Mouse (Mus musculus) layer of hippocampus, postnatal 10 days (tissue): ENCODE measurements around the gene Copg2. TPM values are rescaled to one million over a fixed set of nuclear protein-coding genes. Genes with fewer than 3 reads are reported as not detected.

Experiments
- microRNA-seq, 2 experiments: library from miRNA; unstranded; fragments of <30 nt; microRNA quantifications; one replicate each; pipeline ENCODE4 v1.2.0; 2021
- total RNA-seq, 2 experiments: library from RNA; stranded (reverse); gene quantifications; 2 replicates each; pipeline ENCODE4 v1.2.3; 2021

The Copg2 gene
- total RNA-seq, 2 experiments from 2014 or later = 49.1 to 53.2 TPM

Small RNA genes within 50 kb of the gene (microRNA-seq; reads per million reads assigned to microRNA genes)
- gene Mir335 = 2,787 to 3,824 reads per million in 2 experiments

Other genes starting within 250 kb of the Copg2 start
- gene Cep41, start 203.0 kb downstream of the Copg2 start, total RNA-seq = 1 to 10 TPM; 5.7 to 7.0 TPM
- gene Mest, start 173.2 kb downstream of the Copg2 start, total RNA-seq = 10 to 100 TPM; 77.2 to 86.6 TPM
- under 1 TPM in 1 of 2 experiments, not detected in 1; 0.43 TPM for gene Tsga13, start 18.8 kb upstream of the Copg2 start, total RNA-seq
- under 1 TPM; 0.45 to 0.82 TPM for gene Klf14, start 62.3 kb upstream of the Copg2 start, total RNA-seq